Mouse (Mus musculus) right cerebral cortex, adult 18-20 months (tissue): ENCODE measurements around the gene Selenon.
A peak's percentile ranks its signal among the peaks of the same experiment; 100 is the strongest.
"Not testable (repeated sequence)": the region's sequence is repeated elsewhere in the genome, so short reads cannot be mapped to it uniquely, and the experiment has no call there.

ENCODE experiments used
- DNase-seq: peaks from one replicate; pipeline ENCODE4 v3.0.0; 2022; ENCODE audit warnings: mixed read lengths

Selenon gene

GRCm38 (mm10) chr4:134505303-134505789, 46.6 kb downstream of the Selenon start:
- DNase-seq: no peak

- no peak for DNase-seq
These were observed 48.1 kb downstream of the Selenon start for GRCm38 (mm10) chr4:134503686-134504357.

GRCm38 (mm10) chr4:134501095-134501494, 50.9 kb downstream of the Selenon start:
- DNase-seq: no peak

GRCm38 (mm10) chr4:134498983-134499382, 53.0 kb downstream of the Selenon start:
- not testable (repeated sequence) for DNase-seq

- DNase-seq: peak; percentile 54
These were observed 53.8 kb downstream of the Selenon start for GRCm38 (mm10) chr4:134497986-134498731.

- DNase-seq: no peak
These were observed 54.7 kb downstream of the Selenon start for GRCm38 (mm10) chr4:134497223-134497622.

- DNase-seq: peak; percentile 88
These were observed 55.3 kb downstream of the Selenon start, which contains the start of gene Paqr7 for GRCm38 (mm10) chr4:134496595-134497210. Paqr7 (plus strand) TSS chr4:134496697.

GRCm38 (mm10) chr4:134495546-134495923, 56.4 kb downstream of the Selenon start:
- no peak for DNase-seq

GRCm38 (mm10) chr4:134494780-134495545, 57.0 kb downstream of the Selenon start:
- no peak for DNase-seq

GRCm38 (mm10) chr4:134494161-134494560, 57.8 kb downstream of the Selenon start:
- DNase-seq: not testable (repeated sequence)

- DNase-seq: no peak
These were observed 60.2 kb downstream of the Selenon start for GRCm38 (mm10) chr4:134491716-134492115.

GRCm38 (mm10) chr4:134489986-134490665, 61.8 kb downstream of the Selenon start:
- DNase-seq: no peak

- no peak for DNase-seq
These were observed 63.8 kb downstream of the Selenon start for GRCm38 (mm10) chr4:134488211-134488610.
